Mouse (Mus musculus): ENCODE measurements around the gene Dusp8.
A peak's percentile ranks its signal among the peaks of the same experiment; 100 is the strongest.

Gene Dusp8

GRCm38 (mm10) chr7:142086159-142086905 lies 9.3 kb downstream of the Dusp8 start:
- no peak for DNase-seq (ENCODE audit: low spot score in 2 of 2)

DNA sequence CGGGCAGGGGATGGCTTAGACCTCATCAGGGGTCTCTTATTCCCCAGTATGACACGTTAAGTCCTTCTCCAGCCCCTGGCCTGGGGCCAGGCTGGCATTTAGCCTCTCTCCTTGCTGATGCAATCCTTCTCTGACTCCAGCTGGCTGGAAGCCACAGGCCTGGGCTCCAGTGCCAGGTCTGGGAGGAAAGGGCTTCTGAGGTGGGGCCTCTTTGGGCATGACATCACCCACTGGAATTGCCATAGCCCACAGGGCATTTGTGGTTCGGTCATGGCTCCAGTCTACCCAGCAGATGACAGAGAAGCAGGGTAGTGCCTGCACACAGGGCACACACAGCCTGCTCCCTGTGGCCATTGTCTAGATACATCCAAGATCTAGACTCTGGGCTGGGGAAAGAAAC lies 10.8 kb downstream of the Dusp8 start:
- peak; percentile 81 to 82 for DNase-seq (ENCODE audit: low spot score in 2 of 2)

DNA sequence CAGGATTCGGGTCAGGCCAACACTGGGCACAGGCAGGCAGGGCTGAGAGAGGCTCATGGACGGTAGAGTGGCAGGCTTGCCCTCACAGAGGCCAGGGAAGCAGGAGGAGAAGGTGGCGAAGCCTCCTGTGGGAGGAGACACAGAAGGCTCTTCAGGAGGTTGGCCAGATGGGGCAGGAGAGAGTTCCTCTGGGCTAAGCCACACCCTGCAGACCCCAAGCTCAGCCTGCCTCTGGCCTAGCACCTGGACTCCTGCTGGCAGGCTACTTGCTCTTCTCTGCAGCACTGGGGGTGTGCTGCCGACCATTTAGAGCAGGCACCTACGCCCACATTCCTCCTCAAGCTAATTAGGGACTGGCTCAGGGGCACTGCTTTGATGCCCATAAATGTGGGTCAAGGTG lies 11.2 kb downstream of the Dusp8 start:
- DNase-seq (ENCODE audit: low spot score in 2 of 2), result peak in 1 of 2 experiments; percentile 44

- peak; percentile 76 to 77 for DNase-seq (ENCODE audit: low spot score in 2 of 2)
These were observed 11.9 kb downstream of the Dusp8 start for GRCm38 (mm10) chr7:142083588-142084317.

DNA sequence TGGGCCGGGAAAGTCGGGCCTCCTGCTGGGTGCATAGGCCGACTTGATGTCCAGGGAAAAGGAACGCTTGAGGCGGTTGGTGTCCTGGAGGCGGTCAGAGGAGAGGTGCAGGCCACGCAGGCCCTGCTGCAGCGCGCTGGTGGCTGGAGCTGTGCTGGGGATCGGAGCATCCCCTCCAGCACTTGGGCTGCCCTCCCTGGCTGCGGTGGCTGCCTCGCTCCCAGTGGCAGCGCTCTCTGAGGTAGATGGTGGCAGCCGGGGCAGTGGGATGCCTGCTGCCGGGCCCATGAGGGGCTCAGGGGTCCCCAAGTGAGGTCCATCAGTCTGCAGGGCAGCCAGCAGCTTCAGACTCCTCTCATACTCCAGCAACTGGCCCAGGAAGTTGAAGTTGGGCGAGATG lies 13.0 kb downstream of the Dusp8 start:
- peak in 1 of 2 experiments; percentile 26 for DNase-seq (ENCODE audit: low spot score in 2 of 2)

- DNase-seq (ENCODE audit: low spot score in 2 of 2), result no peak
These were observed 13.5 kb downstream of the Dusp8 start for GRCm38 (mm10) chr7:142082179-142082578.

GRCm38 (mm10) chr7:142081736-142082135 lies 13.9 kb downstream of the Dusp8 start:
- peak in 1 of 2 experiments; percentile 44 for DNase-seq (ENCODE audit: low spot score in 2 of 2)

DNA sequence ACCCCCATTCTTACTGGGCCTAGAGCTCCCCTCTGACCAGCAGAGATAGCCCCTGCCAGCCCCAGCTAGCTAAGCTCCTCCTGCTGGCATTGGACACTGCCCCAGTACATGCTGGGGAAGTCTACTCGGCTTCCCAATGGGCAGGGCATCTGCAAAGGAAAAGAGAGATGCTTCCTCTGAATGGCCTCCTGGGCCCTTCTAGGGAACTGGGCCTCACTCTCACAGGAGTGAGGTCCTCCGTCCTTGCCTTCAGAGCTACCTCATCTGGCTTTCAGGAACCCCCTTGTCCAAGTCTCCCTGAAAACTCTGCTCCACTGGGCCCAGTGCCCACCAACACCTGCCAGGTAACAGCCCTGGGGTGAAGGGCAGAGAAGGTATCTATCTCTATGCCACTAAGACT lies 14.8 kb downstream of the Dusp8 start:
- no peak for DNase-seq (ENCODE audit: low spot score in 2 of 2)

- no peak for DNase-seq (ENCODE audit: low spot score in 2 of 2)
These were observed 16.3 kb downstream of the Dusp8 start for GRCm38 (mm10) chr7:142079365-142079764.

GRCm38 (mm10) chr7:142077138-142077537 lies 18.5 kb downstream of the Dusp8 start:
- DNase-seq (ENCODE audit: low spot score in 2 of 2), result peak in 1 of 2 experiments; percentile 63

DNA sequence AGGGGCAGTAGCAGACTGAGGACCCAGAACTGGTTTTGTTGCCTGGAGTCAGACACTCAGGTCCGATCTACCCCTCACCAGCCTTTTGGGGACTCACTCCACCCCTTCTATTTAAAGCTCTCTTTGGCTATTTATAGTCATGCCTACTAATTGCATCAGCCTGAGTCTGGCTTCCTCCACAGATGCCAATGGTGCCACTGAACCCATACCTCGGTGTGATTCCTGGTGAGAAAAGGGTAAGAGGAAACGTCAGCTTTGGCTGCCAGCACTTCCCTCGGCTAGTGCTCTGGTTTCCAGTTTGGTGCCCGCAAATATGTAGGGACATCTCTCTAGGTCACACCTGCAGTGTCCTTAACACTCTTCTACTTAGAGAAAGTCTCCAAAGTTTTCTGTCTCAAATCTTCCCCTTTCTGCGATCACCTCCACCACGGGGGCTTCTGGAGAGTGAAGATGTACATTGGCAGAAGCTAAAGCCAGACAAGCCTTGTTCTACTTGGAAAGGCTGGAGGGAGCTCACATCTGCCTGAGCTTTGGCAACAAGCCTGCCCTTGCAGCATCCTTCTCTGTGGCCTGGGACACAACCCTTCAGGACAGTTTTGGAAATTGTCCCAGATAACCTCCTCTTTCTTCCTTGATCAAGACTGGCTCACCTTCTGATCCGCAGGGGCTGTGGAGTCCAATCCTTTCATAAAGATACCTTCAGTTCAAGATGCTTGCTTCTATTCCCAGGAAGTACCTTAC lies 21.3 kb downstream of the Dusp8 start:
- no peak for DNase-seq (ENCODE audit: low spot score in 2 of 2)

GRCm38 (mm10) chr7:142071717-142072116 lies 23.9 kb downstream of the Dusp8 start:
- DNase-seq (ENCODE audit: low spot score in 2 of 2), result no peak

- DNase-seq (ENCODE audit: low spot score in 2 of 2), result peak in 1 of 2 experiments; percentile 31
These were observed 24.4 kb downstream of the Dusp8 start for GRCm38 (mm10) chr7:142071212-142071578.

DNA sequence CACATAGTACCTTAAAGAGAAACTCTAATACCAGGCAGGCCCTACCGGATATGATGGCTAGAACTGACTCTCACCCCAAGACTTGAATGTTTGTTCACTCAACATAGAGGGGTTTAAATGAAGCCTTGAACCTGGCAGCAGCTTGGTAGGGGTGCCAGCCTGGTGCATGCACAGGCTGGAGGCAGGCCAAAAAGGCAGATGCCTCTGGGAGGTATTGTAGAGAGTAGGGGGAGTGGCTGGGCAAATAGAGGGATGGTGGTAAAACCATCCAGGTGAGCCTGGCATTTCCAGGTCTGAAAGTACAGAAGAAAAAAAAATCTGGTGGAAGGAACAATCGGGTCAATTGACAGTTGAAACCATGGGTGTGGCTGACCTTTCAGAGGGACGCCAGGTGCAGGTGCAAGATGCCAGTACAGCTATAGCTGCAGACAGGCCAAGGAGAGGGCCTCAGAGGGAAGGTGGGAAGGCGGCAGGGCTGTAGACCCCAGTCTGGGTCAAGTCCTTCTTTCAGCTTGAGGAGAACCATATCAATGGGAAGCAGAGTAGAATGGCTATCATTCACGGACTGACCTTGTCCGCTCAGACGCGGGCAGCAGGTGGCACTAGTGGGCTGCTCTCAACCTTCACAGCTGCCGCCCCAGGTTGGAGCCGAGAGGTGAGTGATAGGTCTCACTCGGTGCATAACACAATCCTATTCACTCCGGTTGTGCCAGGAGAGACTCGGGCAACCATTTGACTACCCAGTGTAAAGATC lies 25.0 kb downstream of the Dusp8 start:
- peak; percentile 65 to 73 for DNase-seq (ENCODE audit: low spot score in 2 of 2)

DNA sequence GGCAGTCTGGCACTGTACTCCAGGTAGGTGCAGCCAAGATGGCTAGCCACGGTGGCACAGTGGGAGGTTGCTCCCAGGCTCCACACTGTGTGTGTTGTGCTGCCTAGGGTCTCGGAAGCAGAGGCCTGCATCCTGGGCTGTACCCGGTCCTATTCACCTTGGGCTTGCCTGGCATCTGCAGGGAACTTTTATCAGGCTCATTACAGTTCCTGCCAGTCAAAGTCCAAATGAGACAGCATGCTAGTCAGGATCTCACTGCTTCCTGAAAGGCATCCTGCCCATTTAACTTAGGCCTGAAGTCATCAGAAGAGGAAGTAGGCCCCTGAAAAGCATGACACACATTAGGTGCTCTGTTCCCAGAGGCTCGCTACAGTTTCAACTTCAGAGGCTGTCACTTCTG lies 27.2 kb downstream of the Dusp8 start:
- DNase-seq (ENCODE audit: low spot score in 2 of 2), result no peak

DNA sequence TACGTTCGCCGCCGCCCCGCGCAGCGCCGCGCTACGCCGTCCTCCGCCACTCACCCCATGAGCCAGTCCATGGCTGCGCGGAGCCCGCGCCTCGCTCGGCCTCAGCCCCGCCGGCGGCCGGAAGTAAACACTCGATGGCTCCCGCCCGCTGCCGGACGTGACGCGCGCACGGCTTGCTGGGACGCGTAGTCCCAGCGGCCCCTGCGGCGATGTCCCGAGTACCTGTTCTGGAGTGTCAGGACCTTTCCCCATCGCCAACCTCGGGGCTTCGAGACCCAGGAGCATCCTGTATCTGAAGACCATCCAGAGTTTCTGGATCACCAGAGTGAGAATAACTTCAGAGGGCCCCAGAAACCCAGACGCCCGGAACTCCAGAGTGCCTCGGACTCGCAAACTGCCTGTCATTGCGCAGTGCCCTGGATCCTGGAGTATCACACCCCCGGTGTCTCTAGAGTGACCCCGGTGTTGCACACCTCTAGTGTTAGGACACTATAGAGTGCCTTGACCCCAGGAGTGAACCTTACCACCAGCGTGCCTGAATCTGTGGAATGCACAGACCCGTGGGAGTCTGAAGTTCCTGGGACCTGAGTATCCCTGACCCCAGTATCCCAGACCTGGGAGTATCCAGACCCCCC lies 34.6 kb downstream of the Dusp8 start, which contains the start of gene Mob2:
Mob2 (minus strand) TSS at position 135 of the 635 bp plus-strand sequence.
- DNase-seq (ENCODE audit: low spot score in 2 of 2), result peak; percentile 92 to 93

DNA sequence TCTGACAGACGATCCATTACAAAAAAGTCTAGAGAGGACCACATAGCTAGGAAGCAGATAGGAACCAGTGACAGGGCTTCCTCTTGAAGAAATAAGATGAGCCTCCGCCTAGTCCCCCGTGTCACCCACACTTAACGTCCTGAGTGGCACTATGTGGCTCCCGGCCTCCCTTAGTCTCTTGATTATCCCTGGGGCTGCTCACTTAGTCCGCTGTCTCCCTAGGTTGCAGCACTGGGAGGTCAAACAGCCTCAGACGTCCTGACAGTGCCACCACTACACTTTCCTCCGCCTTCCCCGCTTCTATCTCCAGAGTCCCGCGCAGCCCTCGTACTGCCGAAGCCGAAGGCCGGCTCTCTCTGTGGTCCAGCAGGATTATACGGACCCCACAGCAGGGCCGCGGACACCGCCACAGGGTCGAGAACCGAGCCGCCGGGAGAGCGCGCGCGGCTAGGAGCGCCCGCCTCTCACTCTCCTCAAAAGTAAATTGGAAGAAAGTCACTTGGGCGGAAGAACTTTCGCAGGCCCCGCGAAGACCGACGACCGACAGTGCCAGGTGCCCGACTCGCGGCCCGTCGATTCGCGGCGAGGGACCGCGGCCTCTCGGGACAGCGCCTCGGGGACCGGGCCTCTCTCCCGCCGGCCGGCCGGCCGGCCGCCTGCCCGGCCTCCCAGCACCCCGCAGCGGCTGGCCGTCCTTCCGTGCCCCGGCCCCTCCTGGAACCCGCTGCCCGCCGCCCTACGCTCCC lies 35.3 kb downstream of the Dusp8 start:
- DNase-seq (ENCODE audit: low spot score in 2 of 2), result no peak

DNA sequence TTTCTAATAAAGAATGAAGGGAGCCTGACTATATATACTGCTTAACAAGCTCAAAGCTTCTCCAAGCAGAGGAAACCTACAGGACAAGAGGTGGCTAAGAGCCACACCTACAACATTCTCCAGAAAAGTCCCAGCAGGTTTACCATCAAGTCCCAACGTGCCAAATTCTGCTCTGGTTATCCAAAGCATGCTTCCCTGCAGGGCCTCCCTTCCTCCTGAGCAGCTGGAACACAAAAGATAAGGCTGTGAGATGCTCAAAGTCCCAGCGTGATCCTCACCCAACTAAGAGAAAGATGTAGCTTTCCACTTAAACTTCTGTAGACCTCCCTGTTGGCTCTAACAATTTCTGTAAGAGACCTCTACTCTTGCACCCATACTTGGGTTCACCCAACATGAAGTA lies 36.6 kb downstream of the Dusp8 start:
- no peak for DNase-seq (ENCODE audit: low spot score in 2 of 2)

- no peak for DNase-seq (ENCODE audit: low spot score in 2 of 2)
These were observed 38.5 kb downstream of the Dusp8 start for GRCm38 (mm10) chr7:142057121-142057520.

- no peak for DNase-seq (ENCODE audit: low spot score in 2 of 2)
These were observed 39.0 kb downstream of the Dusp8 start for GRCm38 (mm10) chr7:142056601-142057061.
